Mouse (Mus musculus): Measurements from ENCODE around the gene Shroom1. TPM values are rescaled to one million over a fixed set of nuclear protein-coding genes. Genes with fewer than 3 reads are reported as not detected.

The Shroom1 gene
- polyA plus RNA-seq, 1 experiment from 2014 or later, result 7.9 TPM

- Histone ChIP-seq H3K36me3 (peaks cover 15% of the 10 kb centered on the region), H3K4me2 (replicated peaks) (peak overlapping the region; percentile 91), H3K9me3 (no peaks in the 10 kb centered on the region), H3K9ac (peak overlapping the region; percentile 96), H3K4me3 (peak overlapping the region; percentile 97), H3K27me3 (no peaks in the 10 kb centered on the region), H3K27ac (peak overlapping the region; percentile 61), H3K4me1 (peaks cover 14% of the 10 kb centered on the region)
- under 1% methylated on average over 34 of the region's 34 CpGs for WGBS
- ATAC-seq (ENCODE audit: low FRiP score, low read depth), result peak; percentile 52; the same call in 1 of the 2 replicates
Measured at GRCm38 (mm10) chr11:53430300-53430669, 26.7 kb upstream of the Shroom1 start.

DNA sequence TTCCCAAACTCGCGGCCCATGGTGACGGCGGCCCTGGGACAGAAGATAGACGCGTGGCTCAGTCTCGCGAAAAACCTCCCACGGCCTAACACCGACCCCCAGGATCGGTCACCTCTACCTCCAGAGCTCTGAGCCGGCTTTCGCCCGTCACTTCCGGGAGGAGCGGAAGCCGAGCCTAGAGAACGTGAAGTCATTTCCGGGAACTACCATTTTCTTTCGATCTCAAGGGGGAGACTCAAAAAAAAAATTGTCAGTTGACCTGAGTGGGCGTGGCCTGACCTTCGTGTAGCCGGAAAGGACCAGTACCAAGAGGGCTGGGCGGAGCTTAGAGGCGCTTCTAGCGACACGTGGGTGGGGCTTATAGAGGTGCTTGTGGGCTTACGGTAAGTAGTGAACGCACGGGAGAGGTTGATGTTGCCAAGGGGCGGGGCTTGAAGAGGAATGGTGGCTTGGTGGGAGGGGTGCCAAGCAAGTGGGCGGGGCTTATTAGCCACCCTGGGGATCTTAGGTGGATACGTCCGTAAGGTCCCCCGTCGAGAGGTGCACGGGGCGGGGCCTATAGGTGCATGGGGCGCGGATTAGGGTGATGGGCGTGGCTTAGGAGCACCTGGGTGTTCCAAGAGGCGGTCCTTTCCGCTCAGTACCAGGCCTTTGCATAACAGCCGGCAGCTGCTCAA is 26.2 kb upstream of the Shroom1 start, which contains the start of the genes Uqcrq and Gdf9:
Gene Uqcrq (minus strand): TSS at position 162 of the 677 bp plus-strand sequence.
Gene Gdf9 (plus strand): TSS at position 354 of the 677 bp plus-strand sequence.
- Histone ChIP-seq H3K4me1 (peaks cover 14% of the 10 kb centered on the region), H3K4me2 (replicated peaks) (peak within 1 kb of the TSS; percentile 91), H3K9me3 (no peaks in the 10 kb centered on the region), H3K9ac (peak within 1 kb of the TSS; percentile 96), H3K27ac (peak within 1 kb of the TSS; percentile 61), H3K4me3 (peak within 1 kb of the TSS; percentile 97), H3K27me3 (no peaks in the 10 kb centered on the region), H3K36me3 (peaks cover 15% of the 10 kb centered on the region)
- ATAC-seq (ENCODE audit: low FRiP score, low read depth), result peak; percentile 96
- under 1% methylated on average over 44 of the region's 44 CpGs for WGBS

DNA sequence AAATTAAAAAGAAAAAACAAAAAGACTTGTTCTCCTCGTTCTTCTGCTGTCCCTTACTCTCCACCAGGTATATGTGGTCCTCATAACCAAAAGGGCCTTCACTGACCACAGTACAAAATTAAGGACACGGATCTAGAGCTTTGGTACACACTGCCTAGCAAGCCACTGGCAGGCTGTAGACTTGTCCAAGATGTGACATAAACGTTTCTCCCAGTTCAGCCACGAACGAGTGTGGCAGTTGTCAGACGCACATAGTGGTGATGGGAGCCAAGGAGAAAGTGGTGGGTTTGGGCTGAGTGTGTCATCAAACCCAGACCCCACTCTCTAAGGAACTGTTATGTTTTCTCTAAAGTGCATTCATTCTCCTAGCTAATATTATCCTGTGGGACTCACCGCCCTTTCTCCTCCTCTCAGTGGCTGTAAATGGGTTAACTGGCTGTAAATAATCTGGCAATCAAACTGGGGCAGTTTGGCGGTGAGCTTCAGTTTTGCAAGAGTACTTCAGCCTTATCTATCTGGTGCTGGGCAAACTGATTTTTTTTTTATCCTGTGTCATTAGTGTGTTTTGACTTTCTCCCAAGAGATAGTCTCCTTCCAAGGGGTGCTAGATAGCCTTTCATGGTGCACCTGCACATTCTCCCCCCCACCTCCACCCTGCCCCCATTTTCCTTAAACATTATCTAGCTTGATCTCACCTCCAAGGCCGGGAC is 25.5 kb upstream of the Shroom1 start:
- Histone ChIP-seq H3K27me3 (no peaks in the 10 kb centered on the region), H3K4me3 (peak overlapping the region; percentile 97), H3K27ac (peak overlapping the region; percentile 61), H3K9me3 (no peaks in the 10 kb centered on the region), H3K4me2 (replicated peaks) (peak overlapping the region; percentile 91), H3K36me3 (peaks cover 15% of the 10 kb centered on the region), H3K4me1 (peaks cover 14% of the 10 kb centered on the region), H3K9ac (peak overlapping the region; percentile 8; the same call in 1 of the 2 replicates)
- 16% methylated on average over 9 of the region's 9 CpGs for WGBS
- peak; percentile 35; the same call in 1 of the 2 replicates for ATAC-seq (ENCODE audit: low FRiP score, low read depth)

- H3K4me2 ChIP-seq (replicated peaks), result no peak overlapping the region
- H3K4me3 ChIP-seq, result no peak overlapping the region
- H3K9ac ChIP-seq, result no peak overlapping the region
- no peak overlapping the region for H3K27ac ChIP-seq
- H3K27me3 ChIP-seq, result no peaks in the 10 kb centered on the region
- peaks cover 14% of the 10 kb centered on the region for H3K4me1 ChIP-seq
- no peak for ATAC-seq (ENCODE audit: low FRiP score, low read depth)
- H3K36me3 ChIP-seq, result peaks cover 10% of the 10 kb centered on the region
- H3K9me3 ChIP-seq, result no peaks in the 10 kb centered on the region
- 61% methylated on average over 6 of the region's 6 CpGs for WGBS
Measured at GRCm38 (mm10) chr11:53433057-53433456, 23.9 kb upstream of the Shroom1 start.

DNA sequence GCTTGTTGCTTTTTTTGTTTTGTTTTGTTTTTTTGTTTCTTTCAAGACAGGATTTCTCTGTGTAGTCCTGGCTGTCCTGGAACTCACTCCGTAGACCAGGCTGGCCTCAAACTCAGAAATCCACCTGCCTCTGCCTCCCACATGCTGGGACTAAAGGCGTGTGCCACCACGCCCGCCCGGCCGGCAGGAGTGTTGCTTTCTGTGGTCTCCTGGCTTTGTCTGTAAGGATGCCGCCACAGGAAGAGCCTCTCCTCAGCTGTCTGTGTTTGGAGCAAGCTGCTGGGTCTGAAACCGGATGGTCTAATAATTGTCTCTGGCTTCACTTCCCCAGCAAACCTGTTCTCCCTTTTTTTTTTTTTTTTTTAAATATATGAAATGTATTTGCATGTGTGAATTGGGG is 21.5 kb upstream of the Shroom1 start:
- ATAC-seq (ENCODE audit: low FRiP score, low read depth), result no peak
- Histone ChIP-seq H3K4me2 (replicated peaks) (no peak overlapping the region), H3K36me3 (no peaks in the 10 kb centered on the region), H3K4me1 (peaks cover 4% of the 10 kb centered on the region; the same call in 1 of the 2 replicates), H3K27me3 (no peaks in the 10 kb centered on the region), H3K9ac (no peak overlapping the region), H3K4me3 (no peak overlapping the region), H3K27ac (no peak overlapping the region), H3K9me3 (no peaks in the 10 kb centered on the region)
- 83% methylated on average over 8 of the region's 8 CpGs for whole genome bisulfite sequencing

GRCm38 (mm10) chr11:53436338-53436737 is 20.7 kb upstream of the Shroom1 start:
- peaks cover 3% of the 10 kb centered on the region; the same call in 1 of the 2 replicates for H3K4me1 ChIP-seq
- H3K27ac ChIP-seq, result no peak overlapping the region
- ATAC-seq (ENCODE audit: low FRiP score, low read depth), result no peak
- H3K4me3 ChIP-seq, result no peak overlapping the region
- WGBS, result 91% methylated on average over 6 of the region's 6 CpGs
- H3K36me3 ChIP-seq, result no peaks in the 10 kb centered on the region
- H3K9ac ChIP-seq, result no peak overlapping the region
- no peaks in the 10 kb centered on the region for H3K9me3 ChIP-seq
- no peak overlapping the region for H3K4me2 ChIP-seq (replicated peaks)
- no peaks in the 10 kb centered on the region for H3K27me3 ChIP-seq

GRCm38 (mm10) chr11:53441921-53442320 is 15.1 kb upstream of the Shroom1 start:
- Histone ChIP-seq H3K27ac (no peak overlapping the region), H3K4me3 (no peak overlapping the region), H3K9ac (no peak overlapping the region)

DNA sequence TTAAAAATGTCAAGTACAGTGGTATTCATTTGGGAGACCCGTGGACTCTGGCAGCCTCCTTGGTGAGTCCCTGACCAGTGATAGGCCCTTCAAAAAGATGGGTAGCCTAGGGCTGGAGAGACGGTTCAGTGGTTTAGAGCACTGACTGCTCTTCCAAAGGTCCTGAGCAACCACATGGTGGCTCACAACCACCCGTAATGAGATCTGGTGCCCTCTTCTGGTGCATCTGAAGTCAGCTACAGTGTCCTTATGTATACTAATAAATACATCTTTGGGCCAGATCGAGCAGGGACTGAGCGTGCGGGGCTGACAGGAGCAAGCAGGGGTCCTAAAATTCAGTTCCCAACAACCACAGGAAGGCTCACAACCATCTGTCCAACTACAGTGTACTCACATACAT is 13.1 kb upstream of the Shroom1 start:
- H3K4me3 ChIP-seq, result no peak overlapping the region
- H3K27me3 ChIP-seq, result no peaks in the 10 kb centered on the region
- H3K9me3 ChIP-seq, result no peaks in the 10 kb centered on the region
- no peak for ATAC-seq (ENCODE audit: low FRiP score, low read depth)
- WGBS, result 37% methylated on average over 6 of the region's 6 CpGs
- no peak overlapping the region for H3K4me2 ChIP-seq (replicated peaks)
- H3K9ac ChIP-seq, result no peak overlapping the region
- H3K4me1 ChIP-seq, result no peaks in the 10 kb centered on the region
- H3K36me3 ChIP-seq, result no peaks in the 10 kb centered on the region
- no peak overlapping the region for H3K27ac ChIP-seq

More at GRCm38 (mm10) chr11:53441921-53442320, 15.1 kb upstream of the Shroom1 start:
- WGBS, result 50% methylated on average over 12 of the region's 12 CpGs
- H3K4me1 ChIP-seq, result no peaks in the 10 kb centered on the region
- ATAC-seq (ENCODE audit: low FRiP score, low read depth), result no peak
- no peaks in the 10 kb centered on the region for H3K27me3 ChIP-seq
- no peaks in the 10 kb centered on the region for H3K36me3 ChIP-seq
- no peaks in the 10 kb centered on the region for H3K9me3 ChIP-seq
- no peak overlapping the region for H3K4me2 ChIP-seq (replicated peaks)

- no peaks in the 10 kb centered on the region for H3K36me3 ChIP-seq
Measured at GRCm38 (mm10) chr11:53445562-53445961, 11.4 kb upstream of the Shroom1 start.

GRCm38 (mm10) chr11:53446183-53446582 is 10.8 kb upstream of the Shroom1 start:
- Histone ChIP-seq H3K9ac (no peak overlapping the region), H3K4me3 (no peak overlapping the region), H3K36me3 (no peaks in the 10 kb centered on the region), H3K27ac (no peak overlapping the region), H3K4me2 (replicated peaks) (no peak overlapping the region), H3K27me3 (no peaks in the 10 kb centered on the region), H3K9me3 (no peaks in the 10 kb centered on the region), H3K4me1 (peaks cover 10% of the 10 kb centered on the region)
- no peak for ATAC-seq (ENCODE audit: low FRiP score, low read depth)
- 83% methylated on average over 13 of the region's 13 CpGs for WGBS

More at GRCm38 (mm10) chr11:53445562-53445961, 11.4 kb upstream of the Shroom1 start:
- H3K4me3 ChIP-seq, result no peak overlapping the region
- H3K4me2 ChIP-seq (replicated peaks), result no peak overlapping the region
- no peak overlapping the region for H3K9ac ChIP-seq
- no peak overlapping the region for H3K27ac ChIP-seq
- 71% methylated on average over 13 of the region's 13 CpGs for WGBS
- no peaks in the 10 kb centered on the region for H3K27me3 ChIP-seq
- H3K4me1 ChIP-seq, result peaks cover 8% of the 10 kb centered on the region
- ATAC-seq (ENCODE audit: low FRiP score, low read depth), result no peak
- H3K9me3 ChIP-seq, result no peaks in the 10 kb centered on the region

GRCm38 (mm10) chr11:53447996-53448395 is 9.0 kb upstream of the Shroom1 start:
- peaks cover 10% of the 10 kb centered on the region for H3K4me1 ChIP-seq
- ATAC-seq (ENCODE audit: low FRiP score, low read depth), result no peak
- WGBS, result 87% methylated on average over 8 of the region's 8 CpGs

GRCm38 (mm10) chr11:53448529-53448928 is 8.5 kb upstream of the Shroom1 start:
- H3K27me3 ChIP-seq, result no peaks in the 10 kb centered on the region
- no peak overlapping the region for H3K9ac ChIP-seq
- H3K4me1 ChIP-seq, result peaks cover 10% of the 10 kb centered on the region
- no peak for ATAC-seq (ENCODE audit: low FRiP score, low read depth)
- H3K27ac ChIP-seq, result no peak overlapping the region
- H3K36me3 ChIP-seq, result no peaks in the 10 kb centered on the region
- 82% methylated on average over 1 of the region's 1 CpGs for WGBS
- no peak overlapping the region for H3K4me3 ChIP-seq
- no peaks in the 10 kb centered on the region for H3K9me3 ChIP-seq
- no peak overlapping the region for H3K4me2 ChIP-seq (replicated peaks)

More at GRCm38 (mm10) chr11:53447996-53448395, 9.0 kb upstream of the Shroom1 start:
- no peak overlapping the region for H3K4me2 ChIP-seq (replicated peaks)
- no peak overlapping the region for H3K4me3 ChIP-seq
- no peaks in the 10 kb centered on the region for H3K36me3 ChIP-seq
- H3K9ac ChIP-seq, result no peak overlapping the region
- H3K27ac ChIP-seq, result no peak overlapping the region
- H3K9me3 ChIP-seq, result no peaks in the 10 kb centered on the region
- H3K27me3 ChIP-seq, result no peaks in the 10 kb centered on the region
